Mouse (Mus musculus) yolk sac, embryonic 10.5 days (tissue): ENCODE measurements around the gene Heg1.
A peak's percentile ranks its signal among the peaks of the same experiment; 100 is the strongest.

Source experiments
- DNase-seq: peaks from one replicate; pipeline ENCODE4 v3.0.0-alpha.2; 2017; ENCODE audit warnings: low spot score

Heg1 gene

GRCm38 (mm10) chr16:33708031-33708430, 23.9 kb downstream of the Heg1 start:
- no peak for DNase-seq

GRCm38 (mm10) chr16:33708585-33709397, 24.6 kb downstream of the Heg1 start:
- DNase-seq, result no peak

- DNase-seq, result peak; percentile 71
Measured at GRCm38 (mm10) chr16:33714271-33714670, 30.1 kb downstream of the Heg1 start.

GRCm38 (mm10) chr16:33723241-33723640, 39.1 kb downstream of the Heg1 start:
- DNase-seq, result no peak

GRCm38 (mm10) chr16:33723983-33724382, 39.8 kb downstream of the Heg1 start:
- DNase-seq, result no peak

GRCm38 (mm10) chr16:33726261-33726660, 42.1 kb downstream of the Heg1 start:
- no peak for DNase-seq

- DNase-seq, result no peak
Measured at GRCm38 (mm10) chr16:33726892-33727291, 42.7 kb downstream of the Heg1 start.

- no peak for DNase-seq
Measured at GRCm38 (mm10) chr16:33728427-33728826, 44.3 kb downstream of the Heg1 start.

GRCm38 (mm10) chr16:33731291-33731690, 47.1 kb downstream of the Heg1 start:
- DNase-seq, result no peak

GRCm38 (mm10) chr16:33732237-33732749, 48.1 kb downstream of the Heg1 start:
- no peak for DNase-seq

- no peak for DNase-seq
Measured at GRCm38 (mm10) chr16:33732846-33733580, 48.8 kb downstream of the Heg1 start.

- no peak for DNase-seq
Measured at GRCm38 (mm10) chr16:33733864-33734263, 49.7 kb downstream of the Heg1 start.

GRCm38 (mm10) chr16:33734545-33734944, 50.4 kb downstream of the Heg1 start:
- no peak for DNase-seq

- DNase-seq, result no peak
Measured at GRCm38 (mm10) chr16:33735238-33735637, 51.1 kb downstream of the Heg1 start.

GRCm38 (mm10) chr16:33735791-33736190, 51.6 kb downstream of the Heg1 start:
- DNase-seq, result no peak

- no peak for DNase-seq
Measured at GRCm38 (mm10) chr16:33736746-33737145, 52.6 kb downstream of the Heg1 start.

GRCm38 (mm10) chr16:33738949-33739719, 55.0 kb downstream of the Heg1 start:
- no peak for DNase-seq

GRCm38 (mm10) chr16:33739802-33740201, 55.6 kb downstream of the Heg1 start:
- DNase-seq, result no peak

GRCm38 (mm10) chr16:33740416-33740815, 56.2 kb downstream of the Heg1 start:
- no peak for DNase-seq

- no peak for DNase-seq
Measured at GRCm38 (mm10) chr16:33741795-33742194, 57.6 kb downstream of the Heg1 start.

GRCm38 (mm10) chr16:33742233-33742632, 58.1 kb downstream of the Heg1 start:
- DNase-seq, result no peak
